Mouse (Mus musculus): ENCODE measurements at regions not wholly inside any gene's neighbourhood (a gene's known extent, or its start where the extent isn't known, plus 50 kb on each side); places are given as distances from the start of the nearest gene placed in this dataset.

DNA sequence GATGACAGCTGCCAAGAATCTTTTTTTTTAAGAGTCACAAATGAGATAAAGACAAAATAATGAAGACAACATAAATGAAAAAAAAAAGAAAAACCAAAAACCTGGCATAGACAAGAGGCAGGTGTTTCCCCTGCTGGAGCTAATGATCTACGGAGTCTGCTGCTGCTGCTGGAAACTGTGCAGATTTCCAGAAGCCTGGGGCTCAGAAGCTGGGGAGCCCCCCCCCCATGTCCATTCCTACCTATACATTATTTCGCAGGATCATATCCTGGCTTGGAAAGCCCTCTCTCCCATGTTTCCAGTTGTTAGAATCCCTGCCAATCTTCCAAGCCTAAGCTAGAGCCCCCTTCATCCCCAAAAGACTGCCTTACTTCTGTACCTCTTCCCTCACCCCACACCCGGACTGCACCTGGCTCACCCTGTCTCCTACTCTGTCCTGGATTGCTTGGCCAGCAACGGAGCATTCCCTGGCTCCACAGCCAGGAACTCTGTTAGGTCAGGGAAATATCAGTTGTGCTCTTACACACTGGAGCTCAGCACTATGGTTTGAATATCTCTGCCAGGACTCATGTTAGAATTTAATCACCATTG is 218.6 kb upstream of the Six2 start:
- no peak for TF ChIP-seq CTCF (IDR thresholded peaks at IDR 0.05; ENCODE audit: low read depth)
- no peak for TF ChIP-seq EP300 (IDR thresholded peaks at IDR 0.05; ENCODE audit: low read depth)
